Mouse (Mus musculus): Measurements from ENCODE around the gene Adi1.

Adi1 gene

DNA sequence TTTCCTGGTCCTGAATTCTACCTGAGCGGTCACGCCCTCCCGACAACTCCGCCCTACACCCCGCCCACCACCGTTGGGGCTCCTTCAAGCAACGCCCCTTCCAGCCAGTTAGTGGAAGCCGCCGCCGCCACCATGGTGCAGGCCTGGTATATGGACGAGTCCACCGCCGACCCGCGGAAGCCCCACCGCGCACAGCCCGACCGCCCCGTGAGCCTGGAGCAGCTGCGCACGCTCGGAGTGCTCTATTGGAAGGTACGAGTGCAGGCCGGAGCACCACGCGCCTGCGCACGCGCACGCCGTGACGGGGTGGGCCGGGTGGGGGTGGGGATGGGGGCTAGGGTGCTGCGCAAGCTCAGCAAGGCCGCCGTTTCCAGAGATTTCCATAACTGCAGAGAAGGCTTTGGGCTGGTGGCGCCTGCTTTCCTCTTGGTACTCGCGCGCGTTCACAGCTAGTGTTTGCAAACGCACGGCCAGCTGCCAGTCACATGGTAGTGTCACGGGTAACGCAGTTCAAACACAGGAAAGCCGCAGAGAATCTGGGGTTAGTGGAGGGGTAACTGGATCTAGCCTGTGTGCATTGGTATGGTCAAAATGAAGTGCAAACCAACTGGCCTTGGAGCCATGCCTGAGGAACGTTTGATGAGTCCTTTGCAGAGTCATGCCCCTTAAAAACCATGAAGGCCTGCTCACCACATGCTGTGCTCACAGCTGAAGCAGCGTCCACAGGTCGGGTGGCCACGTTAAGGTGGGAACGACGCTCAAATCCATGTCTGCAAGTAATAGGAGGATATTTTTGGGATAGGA, at the start of gene Adi1:
Gene Adi1 (plus strand): TSS at position 111 of the 804 bp plus-strand sequence.
- DNase-seq (ENCODE audit: low spot score in 2 of 2) = peak; percentile 70 to 78

DNA sequence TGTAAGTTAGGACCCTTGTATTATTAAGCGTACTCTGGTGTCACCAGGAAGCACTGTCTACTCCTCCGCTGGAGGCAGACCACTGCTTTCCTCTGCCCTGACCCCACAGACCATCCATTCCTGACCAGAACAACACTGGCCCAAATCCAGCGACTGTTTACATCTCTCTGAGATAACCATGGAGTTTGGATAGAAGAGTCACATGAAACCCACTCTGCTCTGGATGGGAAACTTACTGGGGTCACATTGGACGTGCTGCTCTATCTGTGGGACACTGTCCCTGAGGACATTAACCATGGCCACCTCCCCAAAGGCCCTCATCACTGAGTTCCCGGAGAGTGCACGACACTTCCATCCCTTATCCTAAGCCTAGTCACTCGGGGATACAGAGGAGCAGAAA, 49.6 kb upstream of the Adi1 start:
- no peak for DNase-seq (ENCODE audit: low spot score in 2 of 2)

DNA sequence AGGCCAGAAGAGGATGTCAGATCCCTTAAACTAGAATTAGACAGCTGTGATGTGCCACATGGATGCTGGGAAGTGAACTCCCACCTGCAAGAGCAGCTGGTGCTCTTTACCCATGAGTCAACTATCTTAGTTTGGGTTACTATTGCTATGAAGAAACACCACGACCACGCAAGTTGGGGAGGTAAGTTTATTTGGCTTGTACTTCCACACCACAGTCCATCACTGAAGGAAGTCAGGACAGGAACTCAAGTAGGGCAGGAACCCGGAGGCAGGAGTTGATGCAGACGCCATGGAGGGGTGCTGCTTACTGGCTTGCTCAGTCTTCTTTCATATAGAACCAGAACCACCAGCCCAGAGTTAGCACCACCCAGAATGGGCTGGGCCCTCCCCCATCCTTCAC, 47.9 kb upstream of the Adi1 start:
- no peak for DNase-seq (ENCODE audit: low spot score in 2 of 2)

DNA sequence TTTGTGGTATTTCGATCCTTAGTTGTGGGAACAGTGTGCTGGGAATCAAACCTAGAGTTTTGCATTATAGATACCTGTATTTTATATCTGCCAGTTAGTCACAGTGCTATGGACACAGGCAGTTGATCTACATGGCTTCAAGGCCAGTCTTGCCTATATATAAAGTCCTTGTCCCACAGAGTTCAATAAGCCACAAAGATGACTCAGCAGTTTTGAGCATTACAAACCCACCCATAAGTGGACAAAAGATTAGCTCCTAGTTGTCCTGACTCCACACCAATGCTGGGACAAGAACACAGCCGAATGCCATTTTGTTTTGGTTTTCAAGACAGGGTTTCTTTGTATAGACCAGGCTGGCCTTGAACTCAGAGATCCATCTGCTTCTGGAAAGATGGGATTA, 46.6 kb upstream of the Adi1 start:
- DNase-seq (ENCODE audit: low spot score in 2 of 2) = no peak

DNA sequence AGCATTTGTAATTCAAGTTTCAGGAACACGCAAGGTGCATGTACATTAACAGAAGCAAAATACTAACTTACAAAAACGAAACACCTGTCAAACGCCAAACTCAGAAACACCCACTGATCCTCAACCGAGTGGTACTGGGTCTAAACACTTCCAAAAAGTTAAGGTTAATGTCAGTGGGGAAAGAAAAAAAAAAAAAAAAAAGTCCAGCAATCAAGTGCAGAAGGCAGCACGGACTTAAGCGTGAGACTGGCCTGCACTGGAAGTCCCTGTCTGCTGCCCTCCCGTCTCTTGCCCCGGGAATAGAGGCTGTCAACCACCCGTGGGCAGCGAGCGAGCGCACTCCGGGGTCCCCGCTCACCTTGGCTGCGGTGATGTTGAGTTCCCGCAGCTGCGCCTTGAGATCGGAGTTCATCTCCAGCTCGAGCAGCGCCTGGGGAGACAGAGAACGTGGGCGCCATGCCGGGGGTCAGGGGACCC, 39.9 kb upstream of the Adi1 start:
- no peak for DNase-seq (ENCODE audit: low spot score in 2 of 2)

DNA sequence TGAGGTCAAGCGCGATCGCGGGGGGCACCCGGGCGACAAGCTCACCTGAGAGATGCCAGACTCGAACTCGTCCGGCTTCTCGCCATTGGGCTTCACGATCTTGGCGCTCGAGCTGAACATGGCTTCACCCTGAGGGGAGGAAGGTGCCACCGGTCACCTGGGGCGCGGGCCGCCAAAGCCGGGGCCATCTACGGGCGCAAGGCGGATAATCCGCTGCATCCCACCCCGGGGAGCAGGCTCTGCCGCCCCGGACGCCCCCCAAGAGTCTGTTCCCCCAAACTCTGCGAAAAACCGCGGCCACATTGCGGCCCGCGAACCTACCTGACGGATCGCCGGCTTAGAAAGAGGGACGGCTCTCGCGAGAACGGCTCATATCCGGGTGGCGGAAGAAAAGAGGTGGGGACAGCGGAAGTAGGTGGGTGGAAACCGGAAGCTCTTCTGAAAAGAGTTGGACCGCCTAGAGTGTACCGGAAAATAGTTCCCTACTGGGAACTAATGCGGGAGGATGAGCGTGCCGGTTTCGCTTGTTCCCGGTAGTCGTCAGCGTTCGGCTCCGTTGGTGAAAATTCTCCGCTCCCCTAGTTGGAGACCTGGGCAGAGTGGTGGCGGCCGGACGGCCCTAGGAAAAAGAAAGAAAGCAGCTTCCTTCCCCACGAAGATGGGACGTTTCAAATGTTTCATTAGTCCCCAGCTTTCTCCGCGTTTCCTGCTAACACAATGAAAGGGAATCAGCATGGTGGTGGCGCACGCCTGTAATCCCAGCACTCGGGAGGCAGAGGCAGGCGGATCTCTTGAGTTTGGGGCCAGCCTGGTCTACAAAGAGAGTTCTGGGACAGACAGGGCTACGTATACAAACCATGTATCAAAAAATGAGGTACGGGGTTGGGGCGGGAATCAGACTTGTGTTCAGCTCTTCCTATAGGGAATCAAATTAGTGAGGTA, 39.2 kb upstream of the Adi1 start, which contains the start of gene Rps7:
Gene Rps7 (minus strand): TSS at position 419 of the 942 bp plus-strand sequence.
- DNase-seq (ENCODE audit: low spot score in 2 of 2) = peak; percentile 89 to 91

DNA sequence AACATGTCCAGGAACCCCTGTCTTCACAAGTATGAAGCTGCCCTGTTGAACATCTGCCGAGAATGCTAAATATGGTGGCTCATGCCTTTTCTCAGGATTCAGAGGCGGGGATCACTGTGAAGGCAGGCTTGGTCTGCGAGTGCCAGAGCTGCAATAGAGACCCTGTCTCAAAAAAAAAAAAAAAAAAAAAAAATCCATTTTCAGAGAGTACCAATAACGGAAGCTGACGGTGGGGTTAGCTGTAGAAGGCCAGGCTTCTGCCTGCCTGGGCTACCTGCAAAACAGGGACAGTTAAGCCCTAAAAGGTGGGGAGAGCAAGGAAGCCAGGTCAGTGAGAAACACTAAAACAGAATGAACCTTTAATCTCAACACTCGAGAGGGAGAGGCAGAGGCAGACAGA, 38.5 kb upstream of the Adi1 start:
- no peak for DNase-seq (ENCODE audit: low spot score in 2 of 2)

DNA sequence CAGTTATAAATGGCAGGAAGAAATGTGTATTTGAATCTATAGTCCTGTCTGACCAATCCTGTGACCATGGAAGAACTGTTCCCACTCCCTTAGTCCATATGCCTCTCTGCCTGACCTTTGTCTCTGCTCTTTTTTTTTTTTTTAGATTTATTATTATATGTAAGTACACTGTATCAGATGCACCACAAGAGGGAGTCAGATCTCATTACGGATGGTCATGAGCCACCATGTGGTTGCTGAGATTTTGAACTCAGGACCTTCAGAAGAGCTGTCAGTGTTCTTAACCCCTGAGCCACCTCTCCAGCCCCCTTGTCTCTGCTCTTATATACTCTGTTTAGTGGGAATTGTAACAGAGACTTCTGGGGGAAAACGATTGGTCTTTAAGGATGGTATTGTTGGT, 36.3 kb upstream of the Adi1 start:
- no peak for DNase-seq (ENCODE audit: low spot score in 2 of 2)

DNA sequence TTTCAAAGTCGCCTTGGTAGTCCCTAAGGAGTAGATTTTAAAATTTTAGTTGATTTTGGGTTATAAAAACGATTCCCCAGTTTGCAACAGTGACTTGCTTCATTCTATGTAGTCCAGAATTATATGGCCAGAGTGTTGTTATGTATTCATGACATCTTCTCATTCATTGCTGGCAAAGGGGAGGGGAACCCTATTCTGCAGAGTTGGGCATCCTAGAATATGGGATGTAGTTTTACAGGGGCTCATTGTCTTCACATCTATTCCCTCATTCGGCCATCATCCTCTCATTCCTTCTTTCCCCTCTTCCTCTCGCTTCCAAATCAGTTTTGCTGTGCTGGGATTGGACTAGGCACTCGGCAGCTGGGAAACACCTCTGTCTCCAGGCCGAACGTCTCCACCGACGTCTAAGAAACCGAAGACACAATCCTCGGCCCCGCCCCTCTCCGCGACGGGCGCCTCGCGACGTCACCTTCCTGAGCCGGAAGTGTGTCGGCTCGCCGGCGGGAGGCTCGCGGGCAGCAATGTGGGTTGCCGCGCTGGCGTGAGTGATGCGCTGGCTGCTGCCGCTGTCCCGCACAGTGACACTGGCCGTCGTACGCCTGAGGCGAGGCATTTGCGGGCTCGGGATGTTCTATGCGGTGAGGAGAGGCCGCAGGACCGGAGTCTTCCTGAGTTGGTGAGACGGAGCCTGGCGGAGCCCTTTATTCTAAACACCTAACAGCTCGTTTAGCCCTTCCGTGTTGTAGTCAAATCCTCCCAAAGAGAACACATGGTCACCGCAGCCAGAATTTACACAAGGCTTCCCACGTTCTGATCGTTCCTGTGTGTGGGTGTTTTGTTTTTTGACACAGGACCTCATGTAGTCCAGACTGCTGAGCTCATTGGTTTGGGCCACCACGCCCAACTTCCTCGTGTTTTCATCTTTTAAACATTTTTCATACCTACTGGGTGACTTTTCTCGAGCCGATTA, 25.6 kb upstream of the Adi1 start, which contains the start of gene Rnaseh1:
Gene Rnaseh1 (plus strand): TSS at position 462 of the 970 bp plus-strand sequence.
- peak; percentile 77 to 87 for DNase-seq (ENCODE audit: low spot score in 2 of 2)

DNA sequence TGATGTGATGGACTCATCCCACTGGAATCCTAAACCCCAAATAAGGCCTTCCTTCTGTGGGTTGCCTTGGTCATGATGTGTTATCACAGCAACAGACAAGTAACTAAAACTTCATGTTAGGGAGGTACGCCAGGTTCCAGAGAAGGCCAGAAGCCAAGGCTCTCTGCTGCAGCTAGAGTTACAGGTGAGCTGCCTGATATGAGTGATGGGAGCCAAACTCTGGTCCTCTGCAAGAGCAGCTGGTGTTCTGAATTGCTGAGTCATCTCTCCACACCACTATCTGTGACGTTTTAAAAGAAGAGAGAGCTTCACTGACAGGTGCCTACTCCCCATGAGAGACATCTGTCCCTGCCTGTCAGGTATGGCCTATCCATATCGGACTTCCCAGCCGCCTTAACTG, 12.4 kb upstream of the Adi1 start:
- DNase-seq (ENCODE audit: low spot score in 2 of 2) = no peak

DNA sequence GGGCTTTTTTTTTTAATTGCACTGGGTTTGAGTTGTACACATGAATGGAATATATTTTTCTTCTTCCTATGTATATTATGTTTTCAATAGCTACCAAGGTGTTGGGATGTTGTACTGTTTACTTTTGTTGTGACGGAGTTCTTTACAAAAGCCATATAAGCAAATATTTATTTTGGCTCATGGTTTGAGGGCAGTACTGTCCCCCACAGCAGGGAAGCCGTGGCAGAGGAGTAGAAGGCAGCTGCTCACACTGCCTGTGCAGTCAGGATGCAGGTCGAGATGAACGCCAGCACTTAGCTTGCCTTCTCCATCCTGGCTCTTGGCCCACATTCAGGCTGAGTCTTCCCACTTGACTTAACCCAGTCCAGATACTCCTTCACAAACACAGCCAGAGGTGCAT, 8.3 kb upstream of the Adi1 start:
- DNase-seq (ENCODE audit: low spot score in 2 of 2) = no peak

DNA sequence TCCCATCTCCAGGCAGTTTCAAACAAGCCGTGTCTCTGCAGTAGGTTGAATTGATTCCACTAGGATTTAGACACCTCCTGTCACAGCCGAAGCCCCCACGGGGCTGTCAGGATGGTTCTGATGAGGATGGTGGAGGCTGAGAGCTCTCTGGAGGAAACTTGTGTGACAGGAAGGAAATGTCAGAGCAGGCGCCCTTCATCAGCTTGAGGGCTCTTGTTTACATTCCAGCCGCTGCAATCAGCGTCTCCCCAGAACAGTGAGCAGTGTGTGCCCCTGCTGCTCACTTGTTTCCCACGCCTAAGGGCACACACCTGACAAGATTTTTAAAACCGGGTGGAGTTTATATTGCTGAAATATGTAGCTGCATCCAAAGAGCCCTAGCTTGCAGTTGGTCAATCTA, 7.7 kb upstream of the Adi1 start:
- DNase-seq (ENCODE audit: low spot score in 2 of 2) = no peak

DNA sequence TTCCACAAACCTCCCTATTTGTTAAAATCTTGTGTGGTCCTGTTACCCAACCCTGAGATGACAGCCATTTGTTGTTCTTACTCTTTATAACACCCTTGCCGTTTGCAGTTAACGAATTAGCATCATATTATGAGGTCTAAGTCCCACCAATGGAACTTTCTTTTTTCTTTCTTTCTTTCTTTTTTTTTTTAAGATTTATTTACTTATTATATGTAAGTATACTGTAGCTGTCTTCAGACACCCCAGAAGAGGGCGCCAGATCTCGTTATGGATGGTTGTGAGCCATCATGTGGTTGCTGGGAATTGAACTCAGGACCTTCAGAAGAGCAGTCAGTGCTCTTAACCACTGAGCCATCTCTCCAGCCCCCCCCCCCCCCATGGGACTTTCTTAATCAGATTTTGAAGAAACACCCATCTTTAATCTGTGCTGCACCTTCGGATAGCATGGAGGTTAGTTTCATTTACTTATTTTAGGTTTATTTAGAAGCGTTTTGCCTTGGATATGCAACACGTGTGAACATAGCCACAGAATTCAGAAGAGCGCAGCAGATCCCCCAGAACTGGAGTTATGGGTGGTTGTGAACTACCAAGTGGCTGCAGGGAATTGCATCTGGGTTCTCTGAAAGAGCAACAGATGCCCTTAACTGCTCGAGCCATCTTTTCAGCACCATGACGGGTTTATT, 852 bp upstream of the Adi1 start:
- no peak for DNase-seq (ENCODE audit: low spot score in 2 of 2)

DNA sequence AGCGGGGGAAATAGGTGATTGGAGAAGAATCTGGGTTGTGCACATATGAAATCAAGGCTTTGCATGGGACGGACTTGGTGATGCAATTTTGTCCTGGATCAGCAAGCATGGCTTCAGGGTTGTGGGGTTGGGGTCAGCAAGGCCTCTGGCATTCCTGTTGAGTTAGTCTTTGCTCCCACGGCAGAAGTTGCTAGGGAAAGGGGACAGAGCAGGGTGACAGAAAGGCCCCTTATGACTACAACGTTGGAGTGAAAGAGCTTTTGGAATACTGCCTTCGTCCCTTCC, 836 bp downstream of the Adi1 start:
- no peak for DNase-seq (ENCODE audit: low spot score in 2 of 2)

DNA sequence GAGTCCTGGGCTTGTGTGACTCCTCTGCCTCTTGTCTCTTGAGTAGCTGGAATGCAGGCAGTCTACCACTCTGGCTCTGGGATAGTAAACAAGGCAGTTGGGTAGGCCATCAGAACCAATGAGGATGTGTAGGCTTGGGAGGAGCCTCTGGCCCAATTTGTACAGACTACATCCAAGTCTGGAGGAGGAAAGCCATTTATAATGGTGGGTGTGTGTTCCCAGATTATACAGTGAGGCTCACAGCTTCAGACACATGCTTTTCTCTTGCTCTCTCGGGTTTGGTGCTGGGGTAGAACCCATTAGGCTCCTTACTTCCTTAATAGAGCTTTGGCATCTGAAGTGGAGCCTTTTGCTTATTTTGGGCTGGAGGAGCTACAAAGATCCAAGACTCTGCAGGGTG, 9.6 kb downstream of the Adi1 start:
- DNase-seq (ENCODE audit: low spot score in 2 of 2) = no peak

DNA sequence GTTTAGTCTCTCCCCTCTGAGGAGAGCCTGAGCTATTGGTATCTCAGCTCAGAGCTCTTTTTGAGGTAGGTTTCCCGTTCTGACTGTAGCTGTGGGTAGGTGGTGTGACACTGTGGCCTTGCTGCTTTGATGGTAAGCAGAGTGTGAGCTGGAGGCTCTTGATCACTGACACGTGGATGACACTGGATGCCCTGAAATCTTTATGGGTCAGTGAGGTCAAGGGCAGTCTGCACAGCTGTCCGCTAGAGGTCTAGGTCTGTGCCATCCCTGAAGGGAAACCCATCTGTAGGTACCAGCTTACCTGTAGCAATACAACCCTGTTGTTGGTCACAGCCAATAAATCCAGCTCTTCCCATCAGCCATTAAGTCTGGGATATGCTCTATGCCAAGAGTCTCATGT, 10.7 kb downstream of the Adi1 start:
- DNase-seq (ENCODE audit: low spot score in 2 of 2) = no peak

DNA sequence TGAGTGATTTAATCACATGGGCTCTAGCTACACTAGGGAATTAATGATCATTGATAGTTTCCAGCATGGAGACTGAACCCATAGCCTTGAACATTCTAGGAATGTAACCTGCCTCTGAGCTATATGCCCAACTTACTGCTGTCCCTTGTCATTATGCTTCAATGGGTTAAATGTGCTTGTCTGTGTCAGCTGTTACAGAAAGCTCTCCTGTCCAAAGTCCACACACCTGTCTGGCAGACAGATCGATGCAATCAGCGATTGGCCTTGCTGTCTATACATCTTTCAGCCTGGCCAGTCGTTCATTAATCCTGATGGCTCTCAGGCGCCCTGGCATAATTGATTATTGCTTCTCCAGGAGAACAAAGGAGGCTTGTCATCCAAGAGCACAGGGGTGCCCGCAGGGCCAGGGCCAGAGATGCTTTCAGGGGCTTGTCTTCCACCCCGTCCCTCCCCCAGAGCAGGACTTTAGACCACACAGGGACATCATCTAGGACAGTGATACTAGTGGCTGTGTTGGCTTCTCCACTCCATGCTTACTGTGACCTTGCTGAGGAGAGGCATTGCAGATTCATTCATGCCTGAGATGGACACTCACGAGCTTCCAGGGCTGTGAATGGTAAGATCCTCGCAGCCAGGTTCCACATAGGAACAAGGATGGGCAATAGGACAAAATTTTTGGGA, 11.3 kb downstream of the Adi1 start:
- no peak for DNase-seq (ENCODE audit: low spot score in 2 of 2)

DNA sequence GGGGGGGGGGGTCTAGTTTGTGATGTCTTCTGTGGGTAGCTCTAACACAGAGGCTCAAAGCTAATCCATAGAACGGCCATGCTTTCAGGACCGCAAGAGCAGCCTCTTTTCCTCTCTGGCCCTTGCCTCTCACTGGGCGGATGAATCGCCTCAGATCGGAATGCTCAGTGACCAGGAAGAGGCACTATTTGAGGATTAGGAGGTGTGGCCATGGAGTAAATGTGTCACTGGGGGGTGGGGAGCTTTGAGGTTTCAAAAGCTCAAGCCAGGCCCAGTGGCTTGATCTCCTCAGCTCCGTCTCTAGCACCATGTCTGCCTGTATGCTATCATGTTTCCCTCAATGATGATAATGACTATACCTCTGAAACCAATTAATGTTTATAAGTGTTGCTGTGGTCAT, 14.0 kb downstream of the Adi1 start:
- no peak for DNase-seq (ENCODE audit: low spot score in 2 of 2)

DNA sequence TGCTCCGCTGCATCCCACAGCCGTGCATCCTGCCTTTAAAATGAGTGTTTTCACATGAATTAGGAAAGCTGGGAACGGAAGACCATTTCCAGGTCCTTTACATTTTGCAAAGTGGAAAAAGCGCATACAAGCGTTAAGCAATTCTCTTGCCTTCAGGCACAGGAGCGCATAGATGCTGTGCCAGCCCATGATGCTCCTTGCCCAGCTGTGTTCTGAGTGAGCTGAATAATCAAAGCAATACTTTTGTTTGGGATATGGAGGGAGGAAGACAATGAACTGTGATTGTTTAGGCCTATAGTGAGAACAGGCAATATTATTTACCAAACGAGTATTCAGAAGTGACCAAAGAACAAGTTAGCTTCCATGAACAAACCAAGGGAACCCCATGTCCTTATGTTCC, 15.7 kb downstream of the Adi1 start:
- no peak for DNase-seq (ENCODE audit: low spot score in 2 of 2)

DNA sequence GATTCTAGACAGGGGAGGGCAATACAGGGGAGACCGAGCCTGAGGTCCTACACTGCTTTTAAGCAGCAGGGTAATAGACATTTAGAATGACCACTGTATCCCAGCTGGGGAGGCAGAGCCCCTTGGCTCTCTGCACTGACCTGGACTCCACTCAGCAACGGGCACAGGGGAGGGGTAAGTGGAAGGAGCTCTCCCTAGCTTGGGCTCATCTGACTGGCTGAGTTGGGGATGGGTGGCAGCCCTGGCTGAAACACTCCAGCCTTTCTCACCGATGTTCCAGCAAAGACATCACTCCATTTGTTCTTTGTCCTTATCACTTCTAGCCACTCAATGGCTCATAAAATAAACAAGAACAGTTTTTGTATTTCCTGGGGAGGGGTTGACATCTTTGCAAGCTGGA, 18.7 kb downstream of the Adi1 start:
- no peak for DNase-seq (ENCODE audit: low spot score in 2 of 2)

DNA sequence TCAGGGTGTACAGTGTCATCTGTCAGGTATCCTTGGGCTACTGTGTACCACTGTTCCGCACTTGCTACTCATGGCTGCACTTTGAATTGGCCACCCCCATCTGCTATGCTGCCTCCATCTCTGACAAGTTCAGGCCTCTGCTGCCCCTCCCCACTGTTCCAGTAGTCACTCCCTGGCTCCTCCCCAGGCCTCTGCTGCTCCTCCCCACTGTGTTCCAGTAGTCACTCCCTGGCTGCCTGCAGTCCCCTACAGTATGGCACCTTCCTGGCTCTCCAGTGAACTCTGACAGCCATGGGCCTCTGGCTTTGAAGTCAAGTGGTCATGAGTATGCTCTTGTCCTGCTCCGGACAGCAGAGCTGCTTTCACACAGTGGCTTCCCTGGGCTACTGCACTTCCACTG, 19.2 kb downstream of the Adi1 start:
- DNase-seq (ENCODE audit: low spot score in 2 of 2) = no peak
